Mouse (Mus musculus) heart, adult 2 months (tissue): Measurements from ENCODE around the gene Ace2. TPM values are rescaled to one million over a fixed set of nuclear protein-coding genes. Genes with fewer than 3 reads are reported as not detected.

Experiments used
- DNase-seq, 2 experiments: peaks; one replicate each; pipeline ENCODE4 v3.0.0; 2021
- H3K27ac ChIP-seq: fragments of 200-600 bp; 2 replicates; pipeline ENCODE4 v1.8.1; 2022
- H3K27me3 ChIP-seq: fragments of 200-500 bp; 2 replicates; pipeline ENCODE4 v1.6.1; 2012; ENCODE audit warnings: mild to moderate bottlenecking, low read length, inconsistent platforms, mixed read lengths; ENCODE audit not compliant: control insufficient read depth, insufficient read depth
- H3K36me3 ChIP-seq: fragments of 200-500 bp; 2 replicates; pipeline ENCODE4 v1.6.1; 2012; ENCODE audit warnings: low read length, inconsistent platforms; ENCODE audit not compliant: control insufficient read depth, insufficient read depth
- H3K4me1 ChIP-seq: fragments of 200-500 bp; 2 replicates; pipeline ENCODE4 v1.6.1; 2011; ENCODE audit warnings: low read length; ENCODE audit not compliant: control insufficient read depth, insufficient read depth
- H3K4me3 ChIP-seq: fragments of 200-600 bp; 2 replicates; pipeline ENCODE4 v1.8.1; 2022
- H3K79me2 ChIP-seq: fragments of 200-500 bp; replicated peaks from 2 replicates; pipeline ENCODE4 v1.6.1; 2012; ENCODE audit warnings: mild to moderate bottlenecking, inconsistent platforms, low read length, moderate library complexity, mixed read lengths; ENCODE audit not compliant: control insufficient read depth, insufficient read depth
- H3K9ac ChIP-seq: fragments of 200-500 bp; 2 replicates; pipeline ENCODE4 v1.6.1; 2012; ENCODE audit warnings: low read depth, mild to moderate bottlenecking, control low read depth, inconsistent platforms, low read length, mixed read lengths
- CTCF ChIP-seq: fragments of 200-600 bp; IDR thresholded peaks from 2 replicates; pipeline ENCODE4 v1.8.1; 2022; ENCODE audit warnings: antibody characterized with exemption, mild to moderate bottlenecking, moderate library complexity
- EP300 ChIP-seq: fragments of 200-500 bp; IDR thresholded peaks from 2 replicates; pipeline ENCODE4 v1.6.1; 2011; ENCODE audit warnings: low read depth, low read length, control low read depth; ENCODE audit not compliant: insufficient read depth
- POLR2A ChIP-seq: fragments of 200-500 bp; IDR thresholded peaks from 2 replicates; pipeline ENCODE4 v1.6.1; 2011; ENCODE audit warnings: mild to moderate bottlenecking, low read depth, low read length, control low read depth; ENCODE audit not compliant: insufficient read depth
- WGBS: fragments of 180-500 bp; shearing (Covaris S2); methylation state at CpG from one replicate; pipeline ENCODE4 v1.1.7; 2018; 5-methylcytosine and 5-hydroxymethylcytosine counted together
- intact Hi-C: fragments of 180-260 bp; cut with DNase I; formaldehyde crosslinking; loops from one replicate; pipeline ENCODE4 v1.15.1; 2025
- polyA plus RNA-seq: library from polyadenylated mRNA; depleted of rRNA; stranded (reverse); fragments of >200 nt; gene quantifications from 2 replicates; pipeline ENCODE4 v1.2.3, GENCODE M21; 2012
- total RNA-seq, 2 experiments: library from RNA; stranded (reverse); gene quantifications; 2 replicates each; pipeline ENCODE4 v1.2.3; 2021

The Ace2 gene
- total and polyA plus RNA-seq, 3 experiments, result 0.51 to 1.6 (median 1.1) TPM

- TF ChIP-seq CTCF (no peak), POLR2A (no peak), EP300 (no peak)
- intact Hi-C loops, result no loop called here
- no peaks in the 10 kb centered on the region for H3K36me3 ChIP-seq
- no peaks in the 10 kb centered on the region for H3K4me1 ChIP-seq
- no peak overlapping the region for H3K27ac ChIP-seq
- no peaks in the 10 kb centered on the region for H3K79me2 ChIP-seq
- H3K9ac ChIP-seq, result no peak overlapping the region
- H3K4me3 ChIP-seq, result no peak overlapping the region
- DNase-seq, result no peak
- no peaks in the 10 kb centered on the region for H3K27me3 ChIP-seq
- WGBS, result 71% methylated on average over 7 of the region's 7 CpGs
These were observed 36.9 kb upstream of the Ace2 start for GRCm38 (mm10) chrX:164102198-164102597.

DNA sequence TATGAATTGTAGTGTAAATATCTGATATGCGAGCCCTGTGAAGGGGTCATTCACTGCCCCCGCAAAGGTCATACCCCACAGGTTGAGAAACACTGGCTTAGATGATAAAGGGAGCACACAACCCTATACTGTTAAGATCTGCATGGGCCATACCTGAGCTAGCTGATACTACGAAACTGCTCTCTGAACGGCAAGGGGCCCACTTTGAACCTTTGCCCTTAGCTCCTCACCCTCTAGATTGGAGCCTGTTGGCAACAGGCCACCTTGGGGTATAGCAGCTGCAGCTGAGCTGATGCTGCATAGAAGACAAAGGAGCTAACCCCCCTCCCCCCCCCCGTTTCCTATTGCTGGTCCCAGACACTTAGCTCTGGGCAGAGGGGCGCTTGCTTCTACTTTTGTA is 36.5 kb upstream of the Ace2 start:
- Histone ChIP-seq H3K4me1 (no peaks in the 10 kb centered on the region), H3K9ac (no peak overlapping the region), H3K36me3 (no peaks in the 10 kb centered on the region), H3K27ac (no peak overlapping the region), H3K4me3 (no peak overlapping the region), H3K27me3 (no peaks in the 10 kb centered on the region), H3K79me2 (no peaks in the 10 kb centered on the region)
- intact Hi-C loops, result no loop called here
- no peak for TF ChIP-seq CTCF
- TF ChIP-seq POLR2A, result no peak
- no peak for TF ChIP-seq EP300
- DNase-seq, result no peak
- WGBS, result 49% methylated on average over 6 of the region's 6 CpGs

GRCm38 (mm10) chrX:164111146-164111545 is 28.0 kb upstream of the Ace2 start:
- no peak for DNase-seq
- no peaks in the 10 kb centered on the region for H3K79me2 ChIP-seq
- no peaks in the 10 kb centered on the region for H3K27me3 ChIP-seq
- no peak for TF ChIP-seq POLR2A
- no peak for TF ChIP-seq EP300
- no peak for TF ChIP-seq CTCF
- no peak overlapping the region for H3K27ac ChIP-seq
- no peaks in the 10 kb centered on the region for H3K36me3 ChIP-seq
- intact Hi-C loops, result no loop called here
- 69% methylated on average over 3 of the region's 3 CpGs for WGBS
- no peaks in the 10 kb centered on the region for H3K4me1 ChIP-seq
- no peak overlapping the region for H3K9ac ChIP-seq
- no peak overlapping the region for H3K4me3 ChIP-seq

DNA sequence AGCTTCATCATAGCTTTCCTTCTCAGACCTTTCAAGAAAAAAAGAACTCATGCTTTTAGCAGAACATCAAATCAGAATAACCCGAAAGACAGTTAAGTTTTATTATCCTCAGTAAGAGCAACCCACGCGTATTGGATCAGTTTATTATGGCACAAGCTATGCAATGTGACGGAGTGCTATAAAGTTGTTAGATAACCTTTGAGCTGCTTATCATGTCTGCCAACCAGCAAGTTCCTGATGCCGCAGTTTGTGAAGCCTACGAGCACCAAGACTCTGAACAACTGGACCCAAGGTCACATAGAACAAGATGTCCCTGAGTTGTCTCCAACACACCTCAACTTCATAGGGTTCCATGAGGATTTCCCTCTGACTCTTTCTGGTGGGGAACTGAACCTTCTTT is 25.4 kb upstream of the Ace2 start:
- H3K4me3 ChIP-seq, result no peak overlapping the region
- no peak overlapping the region for H3K9ac ChIP-seq
- intact Hi-C loops, result no loop called here
- no peaks in the 10 kb centered on the region for H3K27me3 ChIP-seq
- TF ChIP-seq EP300 (no peak), CTCF (no peak), POLR2A (no peak)
- 77% methylated on average over 6 of the region's 6 CpGs for WGBS
- no peaks in the 10 kb centered on the region for H3K4me1 ChIP-seq
- no peaks in the 10 kb centered on the region for H3K79me2 ChIP-seq
- H3K36me3 ChIP-seq, result no peaks in the 10 kb centered on the region
- no peak overlapping the region for H3K27ac ChIP-seq
- no peak for DNase-seq

DNA sequence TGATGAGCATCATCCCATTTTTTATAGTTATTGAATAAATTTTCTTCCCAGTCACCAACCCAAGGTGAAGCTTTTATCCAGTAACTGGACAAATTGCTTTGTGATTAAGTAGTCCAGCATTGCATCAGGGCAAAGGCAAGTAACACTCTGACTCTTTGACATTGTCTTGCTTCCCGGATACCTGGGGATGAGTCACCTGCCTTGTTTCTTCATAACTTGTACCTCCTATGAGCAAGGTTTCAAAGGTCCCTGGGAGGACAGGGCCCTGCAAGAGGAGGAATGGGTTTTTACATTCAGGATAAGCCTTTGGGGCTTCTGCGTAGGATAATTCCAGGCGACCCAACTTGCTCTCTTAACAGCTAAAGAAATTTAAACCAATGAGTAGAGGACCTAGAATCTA is 15.2 kb upstream of the Ace2 start:
- Histone ChIP-seq H3K79me2 (no peaks in the 10 kb centered on the region), H3K36me3 (no peaks in the 10 kb centered on the region), H3K27ac (no peak overlapping the region), H3K4me3 (no peak overlapping the region), H3K27me3 (no peaks in the 10 kb centered on the region), H3K4me1 (no peaks in the 10 kb centered on the region), H3K9ac (no peak overlapping the region)
- no peak for DNase-seq
- no peak for TF ChIP-seq EP300
- no peak for TF ChIP-seq CTCF
- no peak for TF ChIP-seq POLR2A
- intact Hi-C loops, result no loop called here
- WGBS, result 81% methylated on average over 3 of the region's 3 CpGs

DNA sequence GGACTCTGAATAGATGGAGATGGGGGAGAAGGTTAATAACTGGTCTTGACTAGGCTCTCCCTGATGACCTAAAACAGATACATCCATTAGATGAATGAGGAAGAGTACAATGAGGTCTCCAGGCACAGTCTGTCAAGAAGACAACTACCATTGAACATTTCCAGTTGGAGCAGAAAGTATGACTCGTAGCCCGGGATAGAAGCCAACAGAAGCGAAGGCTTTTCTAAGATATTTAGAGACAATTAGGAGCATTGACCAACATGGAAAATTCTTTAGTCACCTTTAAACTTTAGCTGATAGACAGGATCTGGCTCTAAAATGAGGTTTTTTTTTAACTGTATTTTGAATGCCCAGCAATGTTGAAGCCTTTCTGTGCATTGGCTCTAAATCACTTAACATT is 5.6 kb upstream of the Ace2 start:
- 57% methylated on average over 3 of the region's 3 CpGs for WGBS
- Histone ChIP-seq H3K4me3 (no peak overlapping the region), H3K79me2 (no peaks in the 10 kb centered on the region), H3K36me3 (no peaks in the 10 kb centered on the region), H3K27me3 (no peaks in the 10 kb centered on the region), H3K4me1 (no peaks in the 10 kb centered on the region), H3K27ac (no peak overlapping the region), H3K9ac (no peak overlapping the region)
- TF ChIP-seq POLR2A (no peak), CTCF (no peak), EP300 (no peak)
- no peak for DNase-seq
- intact Hi-C loops, result no loop called here
